Mouse (Mus musculus): Measurements from ENCODE around the gene Zfp322a. TPM values are rescaled to one million over a fixed set of nuclear protein-coding genes. Genes with fewer than 3 reads are reported as not detected.
A peak's percentile ranks its signal among the peaks of the same experiment; 100 is the strongest.
"Not testable (repeated sequence)": the region's sequence is repeated elsewhere in the genome, so short reads cannot be mapped to it uniquely, and the experiment has no call there.

The Zfp322a gene
- polyA plus RNA-seq, 1 experiment: 4.3 TPM

- Histone ChIP-seq H3K36me3 (ENCODE audit: control insufficient read depth, insufficient read depth) (no peaks in the 10 kb centered on the region), H3K27me3 (ENCODE audit: control insufficient read depth, insufficient read depth, insufficient read length) (no peaks in the 10 kb centered on the region), H3K4me3 (no peak overlapping the region), H3K79me2 (ENCODE audit: control insufficient read depth, insufficient read depth) (peaks cover 13% of the 10 kb centered on the region), H3ac (ENCODE audit: control insufficient read depth, insufficient read length) (no peak overlapping the region), H3K4me2 (ENCODE audit: low read depth) (peak overlapping the region; percentile 39)
- TF ChIP-seq TCF12 (IDR thresholded peaks at IDR 0.05; ENCODE audit: insufficient read depth, poor library complexity, severe bottlenecking) (peak; percentile 85), TCF3 (IDR thresholded peaks at IDR 0.05; ENCODE audit: insufficient read length, low read depth) (peak; percentile 43), SRF (IDR thresholded peaks at IDR 0.05; ENCODE audit: control insufficient read depth, insufficient read length, low read depth) (no peak), MYOD1 (IDR thresholded peaks at IDR 0.05; ENCODE audit: control insufficient read depth in 1 of 3, insufficient read length in 2 of 3, low read depth in 2 of 3) (peak; percentile 88 to 94 (median 92)), REST (IDR thresholded peaks at IDR 0.05; ENCODE audit: insufficient read depth, insufficient read length) (no peak), MYOG (IDR thresholded peaks at IDR 0.05; ENCODE audit: control insufficient read depth in 1 of 3, insufficient read depth in 1 of 3, insufficient read length in 2 of 3, low read depth in 2 of 3) (peak in 2 of 3 experiments; percentile 29 to 93)
These were observed 3.4 kb upstream of the Zfp322a start for GRCm38 (mm10) chr13:23372433-23372832.

GRCm38 (mm10) chr13:23370075-23370474 is 1.1 kb upstream of the Zfp322a start:
- TF ChIP-seq USF1 (IDR thresholded peaks at IDR 0.05; ENCODE audit: low read depth) (no peak), MYOD1 (IDR thresholded peaks at IDR 0.05; ENCODE audit: control insufficient read depth in 1 of 3, insufficient read length in 2 of 3, low read depth in 2 of 3) (no peak), MYOG (IDR thresholded peaks at IDR 0.05; ENCODE audit: control insufficient read depth in 1 of 3, insufficient read depth in 1 of 3, insufficient read length in 2 of 3, low read depth in 2 of 3) (no peak), E2F4 (IDR thresholded peaks at IDR 0.05; ENCODE audit: insufficient read depth) (no peak), TCF3 (IDR thresholded peaks at IDR 0.05; ENCODE audit: insufficient read length, low read depth) (no peak), SRF (IDR thresholded peaks at IDR 0.05; ENCODE audit: control insufficient read depth, insufficient read length, low read depth) (no peak), MAX (IDR thresholded peaks at IDR 0.05; ENCODE audit: low read depth) (no peak), POLR2AphosphoS2 (IDR thresholded peaks at IDR 0.05; ENCODE audit: insufficient read length, low read depth) (no peak), REST (IDR thresholded peaks at IDR 0.05; ENCODE audit: insufficient read depth, insufficient read length) (no peak), TCF12 (IDR thresholded peaks at IDR 0.05; ENCODE audit: insufficient read depth, poor library complexity, severe bottlenecking) (no peak), POLR2A (IDR thresholded peaks at IDR 0.05; ENCODE audit: insufficient read length, low read depth) (no peak), CEBPB (IDR thresholded peaks at IDR 0.05; ENCODE audit: insufficient read depth, poor library complexity, severe bottlenecking) (no peak)
- peak overlapping the region; percentile 81 for H3K4me3 ChIP-seq
- H3ac ChIP-seq (ENCODE audit: control insufficient read depth, insufficient read length): no peak overlapping the region
- no peaks in the 10 kb centered on the region for H3K27me3 ChIP-seq (ENCODE audit: control insufficient read depth, insufficient read depth, insufficient read length)
- peaks cover 36% of the 10 kb centered on the region for H3K79me2 ChIP-seq (ENCODE audit: control insufficient read depth, insufficient read depth)
- H3K36me3 ChIP-seq (ENCODE audit: control insufficient read depth, insufficient read depth): peaks cover 8% of the 10 kb centered on the region
- H3K4me2 ChIP-seq (ENCODE audit: low read depth): peak overlapping the region; percentile 88

- Histone ChIP-seq H3K79me2 (ENCODE audit: control insufficient read depth, insufficient read depth) (peaks cover 43% of the 10 kb centered on the region), H3ac (ENCODE audit: control insufficient read depth, insufficient read length) (peak overlapping the region; percentile 57), H3K4me3 (peak overlapping the region; percentile 81), H3K4me2 (ENCODE audit: low read depth) (peak overlapping the region; percentile 88), H3K27me3 (ENCODE audit: control insufficient read depth, insufficient read depth, insufficient read length) (no peaks in the 10 kb centered on the region), H3K36me3 (ENCODE audit: control insufficient read depth, insufficient read depth) (peaks cover 15% of the 10 kb centered on the region)
- no peak for TF ChIP-seq TCF12 (IDR thresholded peaks at IDR 0.05; ENCODE audit: insufficient read depth, poor library complexity, severe bottlenecking)
- TF ChIP-seq USF1 (IDR thresholded peaks at IDR 0.05; ENCODE audit: low read depth): no peak
- no peak for TF ChIP-seq TCF3 (IDR thresholded peaks at IDR 0.05; ENCODE audit: insufficient read length, low read depth)
These were observed 385 bp upstream of the Zfp322a start for GRCm38 (mm10) chr13:23369421-23369765.

GRCm38 (mm10) chr13:23361536-23361935 is 7.5 kb downstream of the Zfp322a start:
- H3K79me2 ChIP-seq (ENCODE audit: control insufficient read depth, insufficient read depth): peaks cover 31% of the 10 kb centered on the region

GRCm38 (mm10) chr13:23354541-23354940 is 14.5 kb downstream of the Zfp322a start:
- H3ac ChIP-seq (ENCODE audit: control insufficient read depth, insufficient read length); H3K27me3 ChIP-seq (ENCODE audit: control insufficient read depth, insufficient read depth, insufficient read length); H3K4me3 ChIP-seq; H3K4me2 ChIP-seq (ENCODE audit: low read depth); H3K79me2 ChIP-seq (ENCODE audit: control insufficient read depth, insufficient read depth): not testable (repeated sequence)
- H3K36me3 ChIP-seq (ENCODE audit: control insufficient read depth, insufficient read depth): peaks cover 34% of the 10 kb centered on the region

More at GRCm38 (mm10) chr13:23361536-23361935, 7.5 kb downstream of the Zfp322a start:
- TF ChIP-seq TCF12 (IDR thresholded peaks at IDR 0.05; ENCODE audit: insufficient read depth, poor library complexity, severe bottlenecking) (no peak), USF1 (IDR thresholded peaks at IDR 0.05; ENCODE audit: low read depth) (no peak), POLR2A (IDR thresholded peaks at IDR 0.05; ENCODE audit: insufficient read length, low read depth) (no peak), POLR2AphosphoS2 (IDR thresholded peaks at IDR 0.05; ENCODE audit: insufficient read length, low read depth) (no peak), MYOD1 (IDR thresholded peaks at IDR 0.05; ENCODE audit: control insufficient read depth in 1 of 3, insufficient read length in 2 of 3, low read depth in 2 of 3) (peak in 2 of 3 experiments; percentile 59), E2F4 (IDR thresholded peaks at IDR 0.05; ENCODE audit: insufficient read depth) (no peak), REST (IDR thresholded peaks at IDR 0.05; ENCODE audit: insufficient read depth, insufficient read length) (no peak), CEBPB (IDR thresholded peaks at IDR 0.05; ENCODE audit: insufficient read depth, poor library complexity, severe bottlenecking) (no peak; the same call in 1 of the 2 replicates), MAX (IDR thresholded peaks at IDR 0.05; ENCODE audit: low read depth) (no peak), SRF (IDR thresholded peaks at IDR 0.05; ENCODE audit: control insufficient read depth, insufficient read length, low read depth) (no peak), TCF3 (IDR thresholded peaks at IDR 0.05; ENCODE audit: insufficient read length, low read depth) (no peak), MYOG (IDR thresholded peaks at IDR 0.05; ENCODE audit: control insufficient read depth in 1 of 3, insufficient read depth in 1 of 3, insufficient read length in 2 of 3, low read depth in 2 of 3) (peak in 1 of 3 experiments; percentile 55)
- peak overlapping the region; percentile 12 for H3K4me2 ChIP-seq (ENCODE audit: low read depth)
- no peak overlapping the region for H3K4me3 ChIP-seq
- no peaks in the 10 kb centered on the region for H3K27me3 ChIP-seq (ENCODE audit: control insufficient read depth, insufficient read depth, insufficient read length)
- H3ac ChIP-seq (ENCODE audit: control insufficient read depth, insufficient read length): no peak overlapping the region
- H3K36me3 ChIP-seq (ENCODE audit: control insufficient read depth, insufficient read depth): peaks cover 63% of the 10 kb centered on the region
